13 mouse cellular contexts compared by ENCODE assay signal in the genomic region with DNA sequence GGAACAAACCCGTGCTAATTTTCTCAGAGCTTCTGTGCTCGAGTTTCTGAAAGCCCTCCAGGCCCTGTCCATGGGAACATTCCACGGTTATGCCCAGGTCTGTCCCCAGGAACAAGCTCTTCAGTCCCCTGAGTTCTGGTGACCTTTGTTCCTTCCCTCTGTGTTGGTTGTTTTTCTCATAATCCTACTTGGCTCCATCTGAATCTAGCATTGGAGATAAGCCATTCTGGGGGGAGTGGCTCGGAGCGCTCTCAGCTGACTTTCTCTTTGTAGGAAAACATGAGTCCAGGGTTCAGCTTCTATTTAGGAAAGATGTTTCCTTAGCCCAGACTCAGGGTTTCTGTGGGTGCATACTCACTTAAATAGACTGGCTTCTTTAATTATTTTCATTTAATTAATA. TPM values are rescaled to one million over a fixed set of nuclear protein-coding genes. Genes with fewer than 3 reads are reported as not detected.
A peak's percentile ranks its signal among the peaks of the same experiment; 100 is the strongest.
DNase-seq lines count a peak whose midpoint lies in the region; ATAC-seq and TF ChIP-seq lines count a peak whose summit lies in the region.
"Had no signal": no experiment of that assay in that cellular context is flagged by ENCODE, and none has a peak within 500 bp of the region (broad histone marks: within the 10 kb centered on the region; RNA-seq: fewer than 3 reads in every experiment).

No protein-coding gene starts in this region.

- DNase-seq in adrenal gland, postnatal 14 days = peak; percentile 26
- DNase-seq in adrenal gland, adult 18-20 months (ENCODE audit: low spot score in 2 of 2) = no peak
- DNase-seq in kidney, adult 18-20 months = peak; percentile 24
- no peak for DNase-seq in intestine, embryonic 14.5 days (ENCODE audit: low spot score)
- DNase-seq: cerebellum, adult 18-20 months; thymus, adult 18-20 months had no signal

- H3K9me3 ChIP-seq in kidney, embryonic 16.5 days (ENCODE audit: low read length) = no peaks in the 10 kb centered on the region
- H3K9me3 ChIP-seq in intestine, embryonic 14.5 days (ENCODE audit: control insufficient read depth, low read length) = no peaks in the 10 kb centered on the region
- no peaks in the 10 kb centered on the region for H3K9me3 ChIP-seq in forebrain, embryonic 12.5 days
- no peaks in the 10 kb centered on the region for H3K9me3 ChIP-seq in forebrain, embryonic 16.5 days (ENCODE audit: control insufficient read depth, low read length)
- H3K9me3 ChIP-seq: midbrain, embryonic 15.5 days; neural tube, embryonic 12.5 days had no signal

- no peak for TF ChIP-seq POLR2A in small intestine, adult 2 months (IDR thresholded peaks at IDR 0.05; ENCODE audit: low read depth, low read length)

- H3K4me2 ChIP-seq in kidney, embryonic 16.5 days (replicated peaks; ENCODE audit: low read depth, low read length) = no peak overlapping the region
- H3K4me2 ChIP-seq in intestine, embryonic 14.5 days (ENCODE audit: low read length) = no peak overlapping the region
- no peak overlapping the region for H3K4me2 ChIP-seq in forebrain, embryonic 12.5 days
- H3K4me2 ChIP-seq in forebrain, embryonic 16.5 days (ENCODE audit: low read length) = no peak overlapping the region
- H3K4me2 ChIP-seq: midbrain, embryonic 15.5 days; neural tube, embryonic 12.5 days had no signal

- H3K27ac ChIP-seq in kidney, embryonic 16.5 days (ENCODE audit: low read length) = no peak overlapping the region
- no peak overlapping the region for H3K27ac ChIP-seq in intestine, embryonic 14.5 days (ENCODE audit: low read depth)
- peak overlapping the region; percentile 83 for H3K27ac ChIP-seq in small intestine, adult 2 months (ENCODE audit: insufficient read depth, low read depth, low read length)
- no peak overlapping the region for H3K27ac ChIP-seq in forebrain, embryonic 12.5 days
- no peak overlapping the region for H3K27ac ChIP-seq in forebrain, embryonic 16.5 days (ENCODE audit: low read length)
- H3K27ac ChIP-seq: left cerebral cortex, adult 2 months; midbrain, embryonic 15.5 days; neural tube, embryonic 12.5 days had no signal

- H3K27me3 ChIP-seq in kidney, embryonic 16.5 days (ENCODE audit: insufficient read depth, low read length) = no peaks in the 10 kb centered on the region
- no peaks in the 10 kb centered on the region for H3K27me3 ChIP-seq in intestine, embryonic 14.5 days (replicated peaks; ENCODE audit: control insufficient read depth, insufficient read depth, low read length)
- H3K27me3 ChIP-seq in small intestine, adult 2 months (ENCODE audit: control insufficient read depth, insufficient read depth, low read length) = no peaks in the 10 kb centered on the region
- peaks cover 17% of the 10 kb centered on the region for H3K27me3 ChIP-seq in forebrain, embryonic 12.5 days
- no peaks in the 10 kb centered on the region for H3K27me3 ChIP-seq in forebrain, embryonic 16.5 days (replicated peaks; ENCODE audit: control insufficient read depth, insufficient read depth, low read length)
- H3K27me3 ChIP-seq: midbrain, embryonic 15.5 days; neural tube, embryonic 12.5 days had no signal

- no peaks in the 10 kb centered on the region for H3K4me1 ChIP-seq in kidney, embryonic 16.5 days (ENCODE audit: insufficient read depth, low read length)
- 0 out of 2 replicates have a peak, but pooled peaks cover 3% of the 10 kb centered on the region for H3K4me1 ChIP-seq in intestine, embryonic 14.5 days (replicated peaks; ENCODE audit: control insufficient read depth, insufficient read depth, low read length)
- peaks cover 9% of the 10 kb centered on the region; the same call in 1 of the 2 replicates for H3K4me1 ChIP-seq in small intestine, adult 2 months (ENCODE audit: control insufficient read depth, insufficient read depth, insufficient read length, low read length)
- no peaks in the 10 kb centered on the region for H3K4me1 ChIP-seq in forebrain, embryonic 12.5 days
- no peaks in the 10 kb centered on the region for H3K4me1 ChIP-seq in forebrain, embryonic 16.5 days (replicated peaks; ENCODE audit: control insufficient read depth, insufficient read depth, low read length)
- H3K4me1 ChIP-seq: midbrain, embryonic 15.5 days; neural tube, embryonic 12.5 days had no signal

- WGBS in kidney, embryonic 16.5 days = 89% methylated on average over 5 of the region's 5 CpGs
- 78% methylated on average over 5 of the region's 5 CpGs for WGBS in intestine, embryonic 14.5 days
- 28% methylated on average over 5 of the region's 5 CpGs for WGBS in small intestine, adult 2 months
- WGBS in forebrain, embryonic 12.5 days = 88% methylated on average over 5 of the region's 5 CpGs
- WGBS in forebrain, embryonic 16.5 days = 78% methylated on average over 5 of the region's 5 CpGs

- H3K36me3 ChIP-seq in kidney, embryonic 16.5 days (ENCODE audit: insufficient read depth, low read length) = no peaks in the 10 kb centered on the region
- H3K36me3 ChIP-seq in intestine, embryonic 14.5 days (ENCODE audit: control insufficient read depth, insufficient read depth, low read length) = no peaks in the 10 kb centered on the region
- H3K36me3 ChIP-seq in small intestine, adult 2 months (ENCODE audit: control insufficient read depth, insufficient read depth, low read length) = no peaks in the 10 kb centered on the region
- no peaks in the 10 kb centered on the region for H3K36me3 ChIP-seq in forebrain, embryonic 12.5 days (replicated peaks)
- no peaks in the 10 kb centered on the region for H3K36me3 ChIP-seq in forebrain, embryonic 16.5 days (ENCODE audit: control insufficient read depth, insufficient read depth)
- H3K36me3 ChIP-seq: midbrain, embryonic 15.5 days; neural tube, embryonic 12.5 days had no signal

- no peak overlapping the region for H3K9ac ChIP-seq in kidney, embryonic 16.5 days (replicated peaks; ENCODE audit: low read length)
- H3K9ac ChIP-seq in intestine, embryonic 14.5 days (ENCODE audit: low read length) = no peak overlapping the region
- no peak overlapping the region for H3K9ac ChIP-seq in forebrain, embryonic 12.5 days
- H3K9ac ChIP-seq in forebrain, embryonic 16.5 days (replicated peaks; ENCODE audit: low read depth, low read length) = no peak overlapping the region
- H3K9ac ChIP-seq: midbrain, embryonic 15.5 days; neural tube, embryonic 12.5 days had no signal

- TF ChIP-seq CTCF in small intestine, adult 2 months (IDR thresholded peaks at IDR 0.05; ENCODE audit: extremely low read depth, insufficient read length, insufficient replicate concordance, low read depth, low read length) = no peak

- ATAC-seq in kidney, embryonic 16.5 days (ENCODE audit: low FRiP score, low TSS enrichment) = no peak
- ATAC-seq in intestine, embryonic 14.5 days (replicated peaks; ENCODE audit: low FRiP score, low TSS enrichment, low read depth) = 0 out of 2 replicates have a peak, but pooled peaks have one; percentile 53
- no peak for ATAC-seq in forebrain, embryonic 12.5 days (ENCODE audit: low FRiP score)
- no peak for ATAC-seq in forebrain, embryonic 16.5 days
- ATAC-seq: midbrain, embryonic 15.5 days had no signal

- no peak overlapping the region for H3K4me3 ChIP-seq in kidney, embryonic 16.5 days (ENCODE audit: low read length)
- no peak overlapping the region for H3K4me3 ChIP-seq in intestine, embryonic 14.5 days (ENCODE audit: low read depth, low read length)
- peak overlapping the region; percentile 32; the same call in 1 of the 2 replicates for H3K4me3 ChIP-seq in small intestine, adult 2 months (ENCODE audit: low read depth, low read length)
- no peak overlapping the region for H3K4me3 ChIP-seq in forebrain, embryonic 12.5 days (replicated peaks)
- H3K4me3 ChIP-seq in forebrain, embryonic 16.5 days (replicated peaks; ENCODE audit: low read length) = no peak overlapping the region
- H3K4me3 ChIP-seq: left cerebral cortex, adult 2 months; midbrain, embryonic 15.5 days; neural tube, embryonic 12.5 days had no signal

RNA-seq across cellular contexts. Expression of a gene that starts 58.7 kb away (rescaled TPM):
- 15.6 and 16.5 TPM in 2 replicates for total RNA-seq in adrenal gland, postnatal 14 days (2021)
- total RNA-seq in adrenal gland, adult 18-20 months (2021) = 10 to 100 TPM in 1 of 2 experiments, 1 to 10 TPM in 1; 8.7 to 12.8 TPM
- polyA plus RNA-seq in kidney, embryonic 16.5 days (2015; fragmentation: Nextera tagmentation; extraction: Ambion mirVana) = 11.5 and 12.1 TPM in 2 replicates
- polyA plus RNA-seq in intestine, embryonic 14.5 days (2014; fragmentation: Nextera tagmentation; extraction: Ambion mirVana) = 24.3 and 26.9 TPM in 2 replicates
- 6.1 and 7.9 TPM in 2 replicates for polyA plus RNA-seq in small intestine, adult 2 months (2012; rRNA removed)
- 1.8 and 2.0 TPM in 2 replicates for polyA plus RNA-seq in forebrain, embryonic 12.5 days (2016; fragmentation: Nextera tagmentation; extraction: Ambion mirVana)
- 1.4 and 1.7 TPM in 2 replicates for polyA plus RNA-seq in forebrain, embryonic 16.5 days (2015; fragmentation: Nextera tagmentation; extraction: Ambion mirVana)

Comparison
In these comparisons a context has a peak if more than half of its experiments do, and no peak if none do; other contexts are left out.
1. DNase-seq: peak in adrenal gland, postnatal 14 days (single experiment) and kidney, adult 18-20 months (single experiment); none in adrenal gland, adult 18-20 months (0 of 2) and intestine, embryonic 14.5 days (single experiment).